Mouse (Mus musculus) MEL (cell line): Measurements from ENCODE around the gene Tsku. TPM values are rescaled to one million over a fixed set of nuclear protein-coding genes. Genes with fewer than 3 reads are reported as not detected.

ENCODE experiments used
- DNase-seq: peaks from one replicate; pipeline ENCODE4 v3.0.0; 2011; ENCODE audit warnings: low read depth, low spot score
- H3K27ac ChIP-seq: 2 replicates; pipeline ENCODE4 v1.5.1; 2012; ENCODE audit warnings: low read depth, mild to moderate bottlenecking, control low read depth, low read length, moderate library complexity; ENCODE audit not compliant: control insufficient read depth
- H3K27me3 ChIP-seq, 2 experiments: fragments of 150-350 bp in 1 of 2; sonication (generic) in 1 of 2; 2 replicates each; pipeline ENCODE4 v1.6.1; 2012; ENCODE audit warnings: low read length in 2 of 2, mild to moderate bottlenecking in 2 of 2, improper control_type of control experiment in 1 of 2, moderate library complexity in 1 of 2; ENCODE audit not compliant: insufficient read depth in 2 of 2, control insufficient read depth in 1 of 2
- H3K36me3 ChIP-seq, 2 experiments: 2 replicates each; pipeline ENCODE4 v1.6.1; 2012 to 2014; ENCODE audit warnings: low read length in 2 of 2, improper control_type of control experiment in 1 of 2, inconsistent platforms in 1 of 2, mild to moderate bottlenecking in 1 of 2; ENCODE audit not compliant: insufficient read depth in 2 of 2, control insufficient read depth in 1 of 2
- H3K4me1 ChIP-seq, 2 experiments: fragments of 150-350 bp in 1 of 2; sonication (generic) in 1 of 2; 2 replicates each; pipeline ENCODE4 v1.6.1; 2012; ENCODE audit warnings: low read length in 2 of 2, improper control_type of control experiment in 1 of 2, mild to moderate bottlenecking in 1 of 2; ENCODE audit not compliant: insufficient read depth in 2 of 2, control insufficient read depth in 1 of 2
- H3K4me3 ChIP-seq, 2 experiments: fragments of 150-350 bp in 1 of 2; sonication (generic) in 1 of 2; 2 replicates each; pipeline ENCODE4 v1.5.1; 2012; ENCODE audit warnings: low read depth in 2 of 2, low read length in 2 of 2, mild to moderate bottlenecking in 2 of 2, moderate library complexity in 2 of 2, control low read depth in 1 of 2, improper control_type of control experiment in 1 of 2; ENCODE audit not compliant: control insufficient read depth in 1 of 2, insufficient read depth in 1 of 2
- H3K79me2 ChIP-seq: 2 replicates; pipeline ENCODE4 v1.6.1; 2012; ENCODE audit warnings: mild to moderate bottlenecking, low read length, moderate library complexity; ENCODE audit not compliant: control insufficient read depth, poor library complexity, insufficient read depth
- H3K9ac ChIP-seq: 2 replicates; pipeline ENCODE4 v1.6.1; 2012; ENCODE audit warnings: low read depth, mild to moderate bottlenecking, control low read depth, low read length, moderate library complexity; ENCODE audit not compliant: control insufficient read depth, poor library complexity, severe bottlenecking
- H3K9me3 ChIP-seq: fragments of 150-350 bp; sonication (generic); replicated peaks from 2 replicates; pipeline ENCODE4 v1.6.1; 2012; ENCODE audit warnings: mild to moderate bottlenecking, low read length, improper control_type of control experiment, moderate library complexity; ENCODE audit not compliant: insufficient read depth
- BHLHE40 ChIP-seq: IDR thresholded peaks from 2 replicates; pipeline ENCODE4 v1.6.1; 2012; ENCODE audit warnings: low read depth, mild to moderate bottlenecking, inconsistent platforms, low read length, improper control_type of control experiment, borderline replicate concordance
- CHD2 ChIP-seq: IDR thresholded peaks from 2 replicates; pipeline ENCODE4 v1.6.1; 2011; ENCODE audit warnings: low read length, improper control_type of control experiment
- CTCF ChIP-seq, 3 experiments: IDR thresholded peaks in 2 of 3; conservative IDR thresholded peaks in 1 of 3; 2 replicates each; pipeline ENCODE4 v1.5.1; 2011 to 2012; ENCODE audit warnings: low read length in 3 of 3, low read depth in 2 of 3, mild to moderate bottlenecking in 2 of 3, improper control_type of control experiment in 1 of 3, inconsistent platforms in 1 of 3, mixed read lengths in 1 of 3, moderate library complexity in 1 of 3; ENCODE audit not compliant: control insufficient read depth in 1 of 3, insufficient read depth in 1 of 3, poor library complexity in 1 of 3, severe bottlenecking in 1 of 3
- E2F4 ChIP-seq: IDR thresholded peaks from 2 replicates; pipeline ENCODE4 v1.6.1; 2011; ENCODE audit warnings: low read depth, low read length, improper control_type of control experiment, borderline replicate concordance
- EP300 ChIP-seq, 2 experiments: IDR thresholded peaks; 2 replicates each; pipeline ENCODE4 v1.6.1; 2011; ENCODE audit warnings: improper control_type of control experiment in 2 of 2, low read length in 2 of 2, low read depth in 1 of 2, mild to moderate bottlenecking in 1 of 2
- GABPA ChIP-seq: IDR thresholded peaks from 2 replicates; pipeline ENCODE4 v1.6.1; 2012; ENCODE audit warnings: low read depth, mild to moderate bottlenecking, inconsistent platforms, low read length, improper control_type of control experiment, moderate library complexity
- GATA1 ChIP-seq: IDR thresholded peaks from 2 replicates; pipeline ENCODE4 v1.6.1; 2011; ENCODE audit warnings: low read depth, low read length, improper control_type of control experiment
- HCFC1 ChIP-seq: IDR thresholded peaks from 2 replicates; pipeline ENCODE4 v1.6.1; 2012; ENCODE audit warnings: low read depth, mild to moderate bottlenecking, inconsistent platforms, low read length, improper control_type of control experiment, moderate library complexity
- JUND ChIP-seq: IDR thresholded peaks from 2 replicates; pipeline ENCODE4 v1.6.1; 2011; ENCODE audit warnings: low read depth, mild to moderate bottlenecking, improper control_type of control experiment, low read length
- MXI1 ChIP-seq: IDR thresholded peaks from 2 replicates; pipeline ENCODE4 v1.6.1; 2011; ENCODE audit warnings: mild to moderate bottlenecking, low read depth, low read length, improper control_type of control experiment
- MYB ChIP-seq: IDR thresholded peaks from 2 replicates; pipeline ENCODE4 v1.6.1; 2011; ENCODE audit warnings: mild to moderate bottlenecking, low read depth, low read length, improper control_type of control experiment
- MYC ChIP-seq: IDR thresholded peaks from 2 replicates; pipeline ENCODE4 v1.6.1; 2011; ENCODE audit warnings: low read depth, mild to moderate bottlenecking, low read length, improper control_type of control experiment, moderate library complexity
- NELFE ChIP-seq: IDR thresholded peaks from 2 replicates; pipeline ENCODE4 v1.6.1; 2011; ENCODE audit warnings: low read depth, low read length, improper control_type of control experiment
- NRF1 ChIP-seq: IDR thresholded peaks from 2 replicates; pipeline ENCODE4 v1.6.1; 2014; ENCODE audit warnings: low read depth, mild to moderate bottlenecking, inconsistent platforms, low read length, improper control_type of control experiment, moderate library complexity; ENCODE audit not compliant: poor library complexity, insufficient read depth, severe bottlenecking
- POLR2A ChIP-seq, 2 experiments: IDR thresholded peaks; 2 replicates each; pipeline ENCODE4 v1.6.1; 2011 to 2012; ENCODE audit warnings: low read length in 2 of 2, mild to moderate bottlenecking in 2 of 2, control low read depth in 1 of 2, improper control_type of control experiment in 1 of 2, low read depth in 1 of 2, moderate library complexity in 1 of 2; ENCODE audit not compliant: control insufficient read depth in 1 of 2, insufficient read depth in 1 of 2, poor library complexity in 1 of 2
- POLR2AphosphoS2 ChIP-seq: IDR thresholded peaks from 2 replicates; pipeline ENCODE4 v1.6.1; 2011; ENCODE audit warnings: low read length, improper control_type of control experiment
- RAD21 ChIP-seq: IDR thresholded peaks from 2 replicates; pipeline ENCODE4 v1.6.1; 2011; ENCODE audit warnings: mild to moderate bottlenecking, low read depth, low read length, improper control_type of control experiment
- SIN3A ChIP-seq: IDR thresholded peaks from 2 replicates; pipeline ENCODE4 v1.6.1; 2012; ENCODE audit warnings: low read length, improper control_type of control experiment, inconsistent platforms
- SMC3 ChIP-seq: IDR thresholded peaks from 2 replicates; pipeline ENCODE4 v1.6.1; 2011; ENCODE audit warnings: low read depth, low read length, improper control_type of control experiment
- TAL1 ChIP-seq: IDR thresholded peaks from 2 replicates; pipeline ENCODE4 v1.6.1; 2012; ENCODE audit warnings: mild to moderate bottlenecking, inconsistent platforms, low read length, moderate library complexity, mixed read lengths
- TBP ChIP-seq: IDR thresholded peaks from 2 replicates; pipeline ENCODE4 v1.8.0; 2011; ENCODE audit warnings: low read depth, low read length, improper control_type of control experiment
- UBTF ChIP-seq: IDR thresholded peaks from 2 replicates; pipeline ENCODE4 v1.6.1; 2012; ENCODE audit warnings: low read depth, mild to moderate bottlenecking, inconsistent platforms, low read length, improper control_type of control experiment, moderate library complexity, borderline replicate concordance; ENCODE audit not compliant: insufficient read depth
- USF1 ChIP-seq: IDR thresholded peaks from 2 replicates; pipeline ENCODE4 v1.6.1; 2014; ENCODE audit warnings: low read depth, mild to moderate bottlenecking, inconsistent platforms, low read length, improper control_type of control experiment, moderate library complexity
- ZC3H11A ChIP-seq: IDR thresholded peaks from 2 replicates; pipeline ENCODE4 v1.6.1; 2012; ENCODE audit warnings: low read depth, mild to moderate bottlenecking, inconsistent platforms, low read length, improper control_type of control experiment
- ZMIZ1 ChIP-seq: IDR thresholded peaks from 2 replicates; pipeline ENCODE4 v1.6.1; 2012; ENCODE audit warnings: low read depth, mild to moderate bottlenecking, inconsistent platforms, low read length, improper control_type of control experiment, moderate library complexity
- ZNF384 ChIP-seq: IDR thresholded peaks from 2 replicates; pipeline ENCODE4 v1.6.1; 2012; ENCODE audit warnings: low read depth, mild to moderate bottlenecking, inconsistent platforms, low read length, improper control_type of control experiment
- polyA plus RNA-seq, 2 experiments: library from polyadenylated mRNA; stranded (reverse) in 1 of 2; unstranded in 1 of 2; fragments of >175 nt in 1 of 2; fragments of >200 nt in 1 of 2; gene quantifications; 2 replicates each; pipeline versions ENCODE4 v1.2.1 to v1.2.4; 2012; ENCODE audit warnings: low replicate concordance in 2 of 2, low read depth in 1 of 2; ENCODE audit not compliant: insufficient read length in 2 of 2, insufficient read depth in 1 of 2, missing spikeins in 1 of 2
- total RNA-seq: library from RNA; depleted of rRNA; stranded (reverse); fragments of 300-350 nt; gene quantifications from 2 replicates; pipeline ENCODE4 v1.2.3, GENCODE M21; 2012

The Tsku gene
- total and polyA plus RNA-seq, 3 experiments: 0.12 to 0.99 TPM; not detected in 1

DNA sequence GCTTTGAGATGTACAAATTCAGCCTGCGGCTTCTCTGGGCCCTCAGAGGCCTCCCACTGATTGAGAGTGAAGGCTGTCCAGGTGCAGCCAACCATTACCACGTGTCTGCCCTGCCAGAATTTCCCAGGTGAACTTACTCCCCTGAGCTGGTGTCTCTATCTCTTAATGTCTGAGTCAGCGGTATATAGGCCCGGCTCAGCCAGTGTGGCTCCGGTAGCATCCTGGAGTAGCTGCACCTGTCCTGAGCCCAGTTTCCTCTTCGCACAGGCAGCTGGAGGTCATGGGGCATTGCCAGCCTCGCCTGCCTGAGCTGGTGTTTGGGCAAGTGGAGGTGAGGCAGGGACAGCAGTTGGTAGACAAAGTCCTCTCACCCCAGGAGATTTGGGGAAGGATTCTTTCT, 26.1 kb upstream of the Tsku start:
- Histone ChIP-seq H3K79me2 (no peaks in the 10 kb centered on the region), H3K27ac (no peak overlapping the region), H3K9me3 (no peaks in the 10 kb centered on the region), H3K9ac (no peak overlapping the region), H3K27me3 (peaks cover 0 to 1% of the 10 kb centered on the region in 2 experiments; a peak in 3 of 4 replicates), H3K4me1 (no peaks in the 10 kb centered on the region; a peak in 1 of 4 replicates), H3K4me3 (no peak overlapping the region), H3K36me3 (no peaks in the 10 kb centered on the region; a peak in 1 of 4 replicates)
- DNase-seq: no peak
- TF ChIP-seq USF1: no peak
- no peak for TF ChIP-seq TBP
- no peak for TF ChIP-seq EP300 (IDR thresholded peaks at IDR 0.05; ENCODE audit: low read depth in 1 of 2, low read length in 2 of 2)
- no peak for TF ChIP-seq SMC3
- no peak for TF ChIP-seq CHD2
- no peak for TF ChIP-seq E2F4
- TF ChIP-seq NELFE: no peak
- TF ChIP-seq ZMIZ1: no peak
- TF ChIP-seq ZNF384: no peak
- no peak for TF ChIP-seq MYC
- no peak for TF ChIP-seq RAD21
- TF ChIP-seq UBTF: no peak
- no peak for TF ChIP-seq CTCF (IDR thresholded peaks at IDR 0.05 in 2 of 3, conservative IDR thresholded peaks at IDR 0.05 in 1 of 3; ENCODE audit: control insufficient read depth in 1 of 3, insufficient read depth in 1 of 3, low read depth in 2 of 3, low read length in 3 of 3, poor library complexity in 1 of 3, severe bottlenecking in 1 of 3)
- TF ChIP-seq SIN3A: no peak
- TF ChIP-seq NRF1: no peak
- TF ChIP-seq BHLHE40: no peak

DNA sequence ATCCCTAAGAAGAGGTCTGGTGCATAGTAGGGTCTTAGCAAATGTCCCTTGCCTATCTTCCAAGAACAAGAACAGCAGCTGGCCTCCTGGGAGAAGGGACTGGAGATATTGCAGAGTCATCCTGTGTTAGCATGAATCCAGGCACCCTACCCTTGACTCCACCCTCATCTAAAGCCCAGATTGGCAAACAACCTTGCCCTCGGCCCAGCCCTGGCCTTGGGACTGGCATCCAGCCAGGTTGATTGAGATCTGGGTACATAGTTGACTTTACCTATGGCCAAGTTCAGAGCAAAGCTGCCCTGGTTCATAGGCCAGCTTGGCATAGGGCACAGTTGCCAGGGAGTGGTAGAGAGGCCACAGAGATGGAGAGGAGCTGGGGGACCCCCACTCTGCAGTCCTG, 24.0 kb upstream of the Tsku start:
- Histone ChIP-seq H3K79me2 (no peaks in the 10 kb centered on the region), H3K27ac (no peak overlapping the region), H3K36me3 (no peaks in the 10 kb centered on the region; a peak in 1 of 4 replicates), H3K4me1 (no peaks in the 10 kb centered on the region; a peak in 1 of 4 replicates), H3K27me3 (peaks cover 1 to 2% of the 10 kb centered on the region in 2 experiments; a peak in 3 of 4 replicates), H3K9me3 (no peaks in the 10 kb centered on the region), H3K9ac (no peak overlapping the region), H3K4me3 (no peak overlapping the region)
- TF ChIP-seq MYB (no peak), JUND (no peak), EP300 (IDR thresholded peaks at IDR 0.05; ENCODE audit: low read depth in 1 of 2, low read length in 2 of 2) (no peak), GATA1 (no peak), ZC3H11A (no peak), E2F4 (no peak), GABPA (no peak), TAL1 (no peak), TBP (no peak), POLR2A (IDR thresholded peaks at IDR 0.05; ENCODE audit: control insufficient read depth in 1 of 2, insufficient read depth in 1 of 2, low read depth in 1 of 2, low read length in 2 of 2, poor library complexity in 1 of 2) (no peak), POLR2AphosphoS2 (no peak), HCFC1 (no peak), NRF1 (no peak), MXI1 (no peak), MYC (no peak), ZNF384 (no peak)
- DNase-seq: no peak
